Mouse (Mus musculus) liver, embryonic 15.5 days (tissue): ENCODE results near the gene Pnldc1. TPM values are rescaled to one million over a fixed set of nuclear protein-coding genes. Genes with fewer than 3 reads are reported as not detected.

Experiments
- ATAC-seq: fragments of 200-750 bp; cut with Nextera tagmentation; 2 replicates; pipeline ENCODE4 v1.8.0; 2017; ENCODE audit warnings: moderate number of reproducible peaks, mild to moderate bottlenecking, moderate library complexity; ENCODE audit not compliant: insufficient read depth
- H3K27ac ChIP-seq: fragments of 300-500 bp; sonication (generic); replicated peaks from 2 replicates; pipeline ENCODE4 v1.5.1; 2015; ENCODE audit warnings: mild to moderate bottlenecking, inconsistent platforms
- H3K27me3 ChIP-seq: fragments of 300-500 bp; sonication (generic); 2 replicates; pipeline ENCODE4 v1.6.1; 2015; ENCODE audit warnings: mild to moderate bottlenecking, inconsistent platforms
- H3K36me3 ChIP-seq: fragments of 300-500 bp; sonication (generic); replicated peaks from 2 replicates; pipeline ENCODE4 v1.6.1; 2015; ENCODE audit warnings: moderate library complexity, mild to moderate bottlenecking, inconsistent platforms
- H3K4me1 ChIP-seq: fragments of 300-500 bp; sonication (generic); replicated peaks from 2 replicates; pipeline ENCODE4 v1.6.1; 2015; ENCODE audit warnings: inconsistent platforms
- H3K4me2 ChIP-seq: fragments of 300-500 bp; sonication (generic); 2 replicates; pipeline ENCODE4 v1.6.1; 2015; ENCODE audit warnings: moderate library complexity, mild to moderate bottlenecking, inconsistent platforms
- H3K4me3 ChIP-seq: fragments of 300-500 bp; sonication (generic); replicated peaks from 2 replicates; pipeline ENCODE4 v1.5.1; 2015; ENCODE audit warnings: mild to moderate bottlenecking, inconsistent platforms
- H3K9ac ChIP-seq: fragments of 300-500 bp; sonication (generic); 2 replicates; pipeline ENCODE4 v1.6.1; 2015; ENCODE audit warnings: moderate library complexity, mild to moderate bottlenecking, inconsistent platforms
- H3K9me3 ChIP-seq: fragments of 300-500 bp; sonication (generic); replicated peaks from 2 replicates; pipeline ENCODE4 v1.6.1; 2016; ENCODE audit warnings: inconsistent platforms
- WGBS: fragments of 180-500 bp; shearing (Covaris S2); methylation state at CpG from one replicate; pipeline ENCODE4 v1.1.7; 2015; ENCODE audit warnings: mixed read lengths; ENCODE audit not compliant: insufficient replicate concordance; 5-methylcytosine and 5-hydroxymethylcytosine counted together
- polyA plus RNA-seq: library from polyadenylated mRNA; unstranded; fragments of >200 nt; fragmentation: Nextera tagmentation; extraction: Ambion mirVana; gene quantifications from 2 replicates; pipeline ENCODE4 v1.2.1, GENCODE M21; 2015

Pnldc1 gene
- polyA plus RNA-seq, 1 experiment from 2014 or later = 0.40 TPM

DNA sequence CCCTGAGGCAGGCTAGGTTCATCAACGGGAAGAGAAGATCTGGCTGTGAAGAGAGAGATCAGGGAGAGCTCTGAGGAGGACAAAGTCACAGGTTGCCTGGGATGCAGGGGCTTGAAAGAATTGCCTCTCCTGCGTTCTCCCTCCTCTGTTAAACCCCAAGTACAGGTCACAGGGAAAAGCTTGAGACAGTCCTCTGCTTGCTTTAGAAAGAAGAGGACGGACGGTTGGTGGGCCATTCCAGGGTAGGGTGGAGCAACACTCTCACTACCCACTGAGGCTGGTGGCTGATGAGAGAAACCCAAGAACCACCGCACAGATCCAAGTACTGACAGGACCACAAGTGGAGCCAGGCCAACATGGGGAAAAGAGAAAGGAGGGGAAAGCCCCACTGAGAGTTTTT is 34.3 kb downstream of the Pnldc1 start, which contains the start of gene Mrgprh:
Gene Mrgprh (plus strand): TSS at position 301 of the 400 bp plus-strand sequence.
- Histone ChIP-seq H3K4me3 (no peak within 1 kb of the TSS), H3K4me2 (no peak within 1 kb of the TSS), H3K9ac (no peak within 1 kb of the TSS), H3K4me1 (0 out of 2 replicates have a peak, but pooled peaks cover 4% of the 10 kb centered on the region), H3K36me3 (no peaks in the 10 kb centered on the region), H3K27ac (no peak within 1 kb of the TSS), H3K27me3 (peaks cover 13% of the 10 kb centered on the region; the same call in 1 of the 2 replicates), H3K9me3 (no peaks in the 10 kb centered on the region)
- ATAC-seq = no peak
- WGBS = 43% methylated on average over 5 of the region's 5 CpGs

DNA sequence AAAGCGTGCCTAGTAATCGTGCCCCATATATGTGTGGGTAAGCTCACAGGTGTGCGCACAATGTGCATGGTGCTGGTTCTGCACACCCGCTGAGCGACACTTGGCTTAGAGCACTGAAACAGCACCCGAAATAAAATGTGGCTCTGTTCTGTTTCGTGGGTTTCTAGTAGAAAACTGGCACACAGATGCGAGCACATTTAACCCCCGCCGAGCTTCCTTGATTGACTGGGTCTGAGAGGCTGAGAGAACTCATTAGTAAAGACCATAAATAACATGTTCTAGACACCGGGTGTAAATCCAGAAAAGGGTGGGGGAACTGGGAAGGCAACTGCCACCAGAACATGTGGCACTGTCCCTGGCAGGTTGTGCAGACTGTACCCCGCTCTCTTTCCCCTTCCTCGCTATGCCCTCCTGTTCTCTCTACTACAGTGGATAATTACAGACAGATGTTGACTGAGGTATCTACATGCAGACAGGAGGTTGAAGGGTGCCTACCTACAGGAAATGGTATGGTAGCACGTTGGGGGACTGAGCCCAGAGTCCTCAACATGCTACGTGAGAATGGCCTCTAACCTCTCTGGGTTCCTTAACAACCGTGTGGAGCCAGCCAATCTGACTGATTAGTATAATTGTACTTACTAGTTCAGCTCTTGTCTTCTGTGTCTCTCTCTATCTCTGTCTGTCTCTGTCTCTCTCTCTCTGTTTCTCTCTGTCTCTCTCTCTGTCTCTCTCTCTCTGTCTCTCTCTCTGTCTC is 37.6 kb downstream of the Pnldc1 start:
- Histone ChIP-seq H3K36me3 (no peaks in the 10 kb centered on the region), H3K9me3 (no peaks in the 10 kb centered on the region), H3K9ac (no peak overlapping the region), H3K4me2 (no peak overlapping the region), H3K27me3 (peaks cover 20% of the 10 kb centered on the region), H3K4me1 (no peaks in the 10 kb centered on the region), H3K27ac (no peak overlapping the region), H3K4me3 (no peak overlapping the region)
- ATAC-seq = no peak
- 53% methylated on average over 16 of the region's 16 CpGs for WGBS

DNA sequence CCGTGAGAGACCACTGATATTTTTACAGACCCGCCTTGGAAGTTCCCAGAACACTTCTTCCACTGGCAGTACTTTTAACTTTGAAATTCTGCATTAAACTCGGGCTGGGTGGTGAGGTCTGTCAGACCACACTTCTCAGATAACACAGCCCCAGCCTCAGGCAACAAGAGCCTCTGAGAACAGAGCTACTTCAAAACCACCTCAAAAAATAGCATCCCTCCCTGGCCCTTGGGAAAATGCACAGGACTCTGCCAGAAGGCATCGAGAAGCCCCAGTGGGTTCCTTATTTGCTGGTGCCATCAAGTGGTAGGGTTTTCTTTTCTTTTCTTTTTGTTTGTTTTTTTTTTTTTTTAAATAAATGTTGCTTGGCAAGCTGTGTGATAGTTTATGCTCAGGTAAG is 41.4 kb downstream of the Pnldc1 start:
- 13% methylated on average over 4 of the region's 4 CpGs for WGBS
- Histone ChIP-seq H3K36me3 (no peaks in the 10 kb centered on the region), H3K9me3 (no peaks in the 10 kb centered on the region), H3K4me1 (no peaks in the 10 kb centered on the region), H3K4me2 (no peak overlapping the region), H3K9ac (no peak overlapping the region), H3K4me3 (no peak overlapping the region), H3K27ac (no peak overlapping the region), H3K27me3 (peaks cover 17% of the 10 kb centered on the region)
- no peak for ATAC-seq

DNA sequence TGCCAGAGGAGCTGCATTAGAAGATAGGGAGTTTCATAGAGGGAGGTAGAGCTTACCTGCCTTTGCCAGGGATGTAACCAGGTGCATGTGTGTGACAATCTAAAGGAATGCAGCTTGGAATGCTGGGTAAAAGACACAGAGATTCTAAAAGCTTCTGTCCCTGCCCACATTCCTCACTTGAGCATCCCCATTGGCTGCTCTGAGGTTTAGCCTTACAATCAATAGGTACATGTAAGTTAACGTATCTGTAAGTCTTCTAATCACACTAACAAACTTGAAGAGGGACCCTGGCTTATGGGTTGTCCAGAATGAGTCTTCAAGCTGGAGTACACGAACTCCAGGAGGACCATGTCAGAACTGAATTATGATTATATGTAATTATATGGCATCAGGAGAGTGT is 42.0 kb downstream of the Pnldc1 start, which contains the start of gene Mas1:
Gene Mas1 (minus strand): TSS at position 101 of the 400 bp plus-strand sequence.
- no peak within 1 kb of the TSS for H3K27ac ChIP-seq
- peaks cover 17% of the 10 kb centered on the region for H3K27me3 ChIP-seq
- no peak within 1 kb of the TSS for H3K9ac ChIP-seq
- H3K4me1 ChIP-seq = no peaks in the 10 kb centered on the region
- H3K4me2 ChIP-seq = no peak within 1 kb of the TSS
- 32% methylated on average over 2 of the region's 2 CpGs for WGBS
- H3K9me3 ChIP-seq = no peaks in the 10 kb centered on the region
- no peak for ATAC-seq
- H3K4me3 ChIP-seq = no peak within 1 kb of the TSS
- H3K36me3 ChIP-seq = no peaks in the 10 kb centered on the region

DNA sequence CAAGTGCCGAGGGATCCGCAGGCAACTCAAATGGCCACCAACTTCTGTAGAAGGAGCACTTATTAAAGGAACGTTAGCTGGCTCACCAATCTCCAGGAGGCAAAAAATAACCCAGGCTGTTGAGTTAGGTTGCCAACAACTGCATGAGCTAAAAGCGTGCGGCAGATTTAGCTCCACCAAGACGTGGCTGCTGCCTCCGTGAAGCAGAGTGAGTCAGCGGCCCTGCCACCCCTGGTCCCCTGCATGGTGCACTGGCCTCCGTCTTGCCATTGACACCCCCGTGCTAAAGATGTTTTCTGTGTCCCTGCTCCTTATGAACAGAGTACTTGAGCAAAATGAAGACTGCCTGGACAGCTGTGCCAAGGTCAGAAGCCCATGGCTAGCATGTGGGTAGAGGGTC is 43.2 kb downstream of the Pnldc1 start:
- WGBS = 70% methylated on average over 10 of the region's 10 CpGs
- H3K27me3 ChIP-seq = peaks cover 9% of the 10 kb centered on the region
- H3K9me3 ChIP-seq = no peaks in the 10 kb centered on the region
- no peak overlapping the region for H3K27ac ChIP-seq
- no peak overlapping the region for H3K4me2 ChIP-seq
- no peaks in the 10 kb centered on the region for H3K36me3 ChIP-seq
- ATAC-seq = no peak
- H3K4me3 ChIP-seq = no peak overlapping the region
- H3K4me1 ChIP-seq = no peaks in the 10 kb centered on the region
- no peak overlapping the region for H3K9ac ChIP-seq

DNA sequence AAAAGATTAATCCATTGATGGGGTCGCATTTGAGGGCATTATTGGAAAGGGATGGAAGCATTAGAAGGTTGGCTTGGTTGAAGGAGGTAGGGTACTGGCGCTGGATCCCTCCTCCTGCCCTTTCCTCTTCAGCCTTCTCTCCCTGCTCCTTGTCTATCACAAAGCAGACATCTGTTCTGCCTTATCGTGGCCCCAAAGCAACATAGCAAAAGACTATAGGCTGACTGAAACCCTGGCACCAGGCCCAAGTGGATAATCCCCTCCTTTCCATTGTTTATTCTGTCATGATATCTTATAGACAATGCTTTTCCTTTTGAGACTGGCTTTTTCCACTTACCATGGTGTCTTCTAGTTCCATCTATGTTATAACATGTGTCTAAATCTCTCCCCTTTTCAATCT is 44.6 kb downstream of the Pnldc1 start:
- ATAC-seq = no peak
- H3K9me3 ChIP-seq = no peaks in the 10 kb centered on the region
- no peak overlapping the region for H3K4me2 ChIP-seq
- no peaks in the 10 kb centered on the region for H3K36me3 ChIP-seq
- no peak overlapping the region for H3K9ac ChIP-seq
- H3K4me1 ChIP-seq = no peaks in the 10 kb centered on the region
- H3K27me3 ChIP-seq = peaks cover 7% of the 10 kb centered on the region; the same call in 1 of the 2 replicates
- no peak overlapping the region for H3K4me3 ChIP-seq
- 35% methylated on average over 3 of the region's 3 CpGs for WGBS
- H3K27ac ChIP-seq = no peak overlapping the region

DNA sequence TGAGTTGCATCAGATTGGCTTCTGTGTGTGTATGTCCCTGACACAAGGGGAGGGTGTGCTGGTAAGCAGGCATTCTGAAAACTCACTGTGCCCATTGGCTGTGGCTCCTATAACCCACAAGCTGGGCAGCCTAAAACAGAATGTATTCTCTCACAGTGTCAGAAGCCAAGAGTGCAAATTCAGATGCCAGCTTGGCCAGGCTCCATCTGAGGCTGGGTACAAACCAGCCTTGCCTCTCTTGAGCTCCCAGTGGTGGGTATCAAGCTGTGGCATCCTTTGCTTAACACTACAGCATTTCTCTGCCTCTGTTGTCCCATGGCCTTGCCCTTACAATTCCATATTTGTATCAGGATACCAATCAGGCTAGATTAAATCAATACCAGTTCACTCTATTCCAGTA is 45.9 kb downstream of the Pnldc1 start:
- no peak overlapping the region for H3K4me2 ChIP-seq
- ATAC-seq = no peak
- no peak overlapping the region for H3K27ac ChIP-seq
- no peak overlapping the region for H3K9ac ChIP-seq
- no peaks in the 10 kb centered on the region for H3K9me3 ChIP-seq
- no peaks in the 10 kb centered on the region for H3K27me3 ChIP-seq
- H3K4me3 ChIP-seq = no peak overlapping the region
- H3K4me1 ChIP-seq = no peaks in the 10 kb centered on the region
- H3K36me3 ChIP-seq = no peaks in the 10 kb centered on the region

DNA sequence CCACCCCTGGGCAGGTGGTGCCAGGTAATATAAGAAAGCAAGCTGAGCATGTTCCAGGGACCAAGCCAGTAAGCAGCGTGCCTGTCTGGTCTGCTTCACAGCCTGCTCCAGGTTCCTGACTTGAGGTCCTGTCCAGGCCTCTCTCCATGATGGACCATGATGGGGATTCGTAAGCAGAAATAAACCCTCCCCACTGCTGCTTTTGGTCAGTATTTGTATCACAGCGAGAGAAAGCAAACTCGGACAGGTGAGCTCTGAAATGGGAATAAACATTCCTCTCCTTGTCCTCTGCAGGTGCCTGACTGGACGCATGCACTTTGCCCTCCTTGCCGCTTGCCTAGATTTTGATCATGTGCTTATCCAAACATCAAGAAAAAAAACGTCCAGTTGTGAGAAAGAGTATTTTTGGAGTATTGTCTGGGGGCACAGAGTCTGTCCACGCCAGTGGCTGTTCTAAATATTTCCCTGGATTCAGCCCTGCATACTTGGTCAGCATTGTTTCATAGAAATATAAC is 51.0 kb downstream of the Pnldc1 start:
- Histone ChIP-seq H3K9ac (no peak overlapping the region), H3K9me3 (no peaks in the 10 kb centered on the region), H3K27ac (no peak overlapping the region), H3K4me3 (no peak overlapping the region), H3K36me3 (no peaks in the 10 kb centered on the region), H3K4me1 (no peaks in the 10 kb centered on the region), H3K4me2 (no peak overlapping the region), H3K27me3 (no peaks in the 10 kb centered on the region)
- WGBS = 55% methylated on average over 8 of the region's 8 CpGs
- ATAC-seq = no peak

DNA sequence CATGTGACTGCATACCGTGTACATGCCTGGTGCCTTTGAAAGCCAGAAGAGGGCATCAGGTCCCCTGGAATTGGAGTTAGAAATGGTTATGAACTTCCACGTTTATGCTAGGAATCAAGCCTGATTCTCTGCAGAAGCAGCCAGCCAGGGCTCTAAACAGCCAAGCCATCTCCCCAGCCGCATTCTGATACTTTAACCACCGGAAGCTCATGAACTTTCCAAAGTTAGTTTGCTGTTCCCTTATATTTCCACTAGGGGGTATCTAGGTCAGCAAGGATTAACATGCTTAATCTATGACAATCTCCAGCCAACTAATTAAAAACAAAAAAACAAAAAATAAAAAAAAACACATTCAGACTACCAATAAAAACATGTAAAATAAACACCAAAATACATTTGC is 52.0 kb downstream of the Pnldc1 start:
- Histone ChIP-seq H3K27me3 (no peaks in the 10 kb centered on the region), H3K4me3 (no peak overlapping the region), H3K4me2 (no peak overlapping the region), H3K9ac (no peak overlapping the region), H3K9me3 (no peaks in the 10 kb centered on the region), H3K36me3 (no peaks in the 10 kb centered on the region), H3K4me1 (no peaks in the 10 kb centered on the region), H3K27ac (no peak overlapping the region)
- ATAC-seq = no peak
- WGBS = 30% methylated on average over 4 of the region's 4 CpGs

DNA sequence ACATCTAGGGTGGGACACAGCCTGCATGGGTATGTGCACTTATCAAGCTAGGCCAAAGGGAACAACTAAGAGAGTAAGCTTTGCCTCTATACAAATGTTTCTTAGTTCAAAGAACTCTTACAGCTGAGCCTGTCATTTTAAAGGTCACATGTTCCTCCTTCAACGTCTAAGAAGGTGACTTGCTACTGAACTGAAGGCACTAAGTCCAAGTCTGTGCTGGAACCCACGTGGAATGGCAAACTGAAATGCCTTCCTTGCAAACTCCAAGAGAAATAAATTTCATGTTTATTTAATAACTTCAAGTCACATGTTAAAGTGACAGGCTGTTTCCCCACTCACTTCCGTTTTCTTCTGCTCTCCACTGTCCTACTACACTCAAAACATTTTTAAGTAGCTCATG is 52.6 kb downstream of the Pnldc1 start:
- H3K27ac ChIP-seq = no peak overlapping the region
- no peaks in the 10 kb centered on the region for H3K36me3 ChIP-seq
- no peak overlapping the region for H3K4me2 ChIP-seq
- no peaks in the 10 kb centered on the region for H3K27me3 ChIP-seq
- H3K4me1 ChIP-seq = no peaks in the 10 kb centered on the region
- no peak for ATAC-seq
- H3K4me3 ChIP-seq = no peak overlapping the region
- H3K9ac ChIP-seq = no peak overlapping the region
- no peaks in the 10 kb centered on the region for H3K9me3 ChIP-seq
- WGBS = 36% methylated on average over 3 of the region's 3 CpGs

DNA sequence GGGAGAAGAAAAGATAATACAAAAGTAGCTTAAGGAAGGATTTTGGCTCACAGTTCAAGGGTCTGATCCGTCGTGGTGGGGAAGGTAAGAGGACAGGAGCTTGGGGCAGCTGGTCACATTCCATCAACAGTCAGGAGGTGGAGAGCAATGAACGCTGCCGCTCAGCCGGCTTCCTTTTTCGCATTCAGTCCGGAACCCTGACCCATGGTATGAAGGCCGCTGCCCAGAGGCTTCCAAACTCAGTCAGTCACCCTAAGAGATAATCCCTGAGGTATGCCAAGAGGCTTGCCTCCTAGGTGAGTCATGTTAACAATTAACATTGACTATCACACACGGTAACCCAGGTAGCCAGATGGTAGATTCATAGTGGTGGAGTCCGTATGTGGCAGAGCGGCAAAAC is 55.6 kb downstream of the Pnldc1 start:
- H3K9me3 ChIP-seq = no peaks in the 10 kb centered on the region
- no peak overlapping the region for H3K4me2 ChIP-seq
- no peak overlapping the region for H3K9ac ChIP-seq
- H3K27me3 ChIP-seq = no peaks in the 10 kb centered on the region
- ATAC-seq = no peak
- WGBS = 82% methylated on average over 11 of the region's 11 CpGs
- no peak overlapping the region for H3K4me3 ChIP-seq
- no peaks in the 10 kb centered on the region for H3K4me1 ChIP-seq
- H3K27ac ChIP-seq = no peak overlapping the region
- no peaks in the 10 kb centered on the region for H3K36me3 ChIP-seq

DNA sequence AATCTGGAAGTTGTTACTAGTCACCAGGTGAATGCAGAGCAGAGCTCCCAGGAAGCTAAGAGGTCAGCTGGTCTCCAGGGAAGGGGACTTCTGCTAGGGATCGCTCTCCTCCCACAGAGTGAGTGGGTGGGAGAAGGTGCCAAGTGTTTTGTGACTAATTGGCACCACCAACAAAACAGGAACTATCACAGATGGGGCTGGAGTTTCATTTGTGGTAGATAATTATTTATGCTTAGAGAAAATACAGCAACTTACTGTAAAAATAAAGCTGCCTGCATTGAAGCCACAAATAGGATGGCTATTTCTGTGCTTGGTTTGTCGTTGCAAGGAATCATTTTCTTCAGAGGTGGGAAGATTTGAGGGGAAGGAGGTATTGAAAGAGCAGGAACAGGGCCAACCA is 56.2 kb downstream of the Pnldc1 start:
- Histone ChIP-seq H3K4me1 (no peaks in the 10 kb centered on the region), H3K9me3 (no peaks in the 10 kb centered on the region), H3K27ac (no peak overlapping the region), H3K4me3 (no peak overlapping the region), H3K9ac (no peak overlapping the region), H3K4me2 (no peak overlapping the region), H3K36me3 (no peaks in the 10 kb centered on the region), H3K27me3 (no peaks in the 10 kb centered on the region)
- WGBS = 55% methylated on average over 2 of the region's 2 CpGs
- ATAC-seq = no peak
